Mouse (Mus musculus) liver, embryonic 12.5 days (tissue): Measurements from ENCODE around the gene Gak. TPM values are rescaled to one million over a fixed set of nuclear protein-coding genes. Genes with fewer than 3 reads are reported as not detected.

ENCODE experiments used
- ATAC-seq: fragments of 200-750 bp; cut with Nextera tagmentation; 2 replicates; pipeline ENCODE4 v1.8.0; 2017; ENCODE audit warnings: moderate number of reproducible peaks, mild to moderate bottlenecking, moderate library complexity
- H3K27ac ChIP-seq: fragments of 300-500 bp; sonication (generic); 2 replicates; pipeline ENCODE4 v1.5.1; 2016; ENCODE audit warnings: mild to moderate bottlenecking
- H3K27me3 ChIP-seq: fragments of 300-500 bp; sonication (generic); replicated peaks from 2 replicates; pipeline ENCODE4 v1.6.1; 2016; ENCODE audit warnings: mild to moderate bottlenecking, moderate library complexity
- H3K36me3 ChIP-seq: fragments of 300-500 bp; sonication (generic); 2 replicates; pipeline ENCODE4 v1.6.1; 2016; ENCODE audit warnings: mild to moderate bottlenecking, moderate library complexity
- H3K4me1 ChIP-seq: fragments of 300-500 bp; sonication (generic); 2 replicates; pipeline ENCODE4 v1.6.1; 2016
- H3K4me2 ChIP-seq: fragments of 300-500 bp; sonication (generic); 2 replicates; pipeline ENCODE4 v1.6.1; 2016; ENCODE audit warnings: mild to moderate bottlenecking, moderate library complexity
- H3K4me3 ChIP-seq: fragments of 300-500 bp; sonication (generic); 2 replicates; pipeline ENCODE4 v1.5.1; 2016; ENCODE audit warnings: mild to moderate bottlenecking, moderate library complexity
- H3K9ac ChIP-seq: fragments of 300-500 bp; sonication (generic); 2 replicates; pipeline ENCODE4 v1.6.1; 2016; ENCODE audit warnings: mild to moderate bottlenecking, moderate library complexity
- H3K9me3 ChIP-seq: fragments of 300-500 bp; sonication (generic); replicated peaks from 2 replicates; pipeline ENCODE4 v1.6.1; 2016; ENCODE audit warnings: mild to moderate bottlenecking, moderate library complexity
- WGBS: fragments of 180-500 bp; shearing (Covaris S2); methylation state at CpG from one replicate; pipeline ENCODE4 v1.1.7; 2016; ENCODE audit not compliant: insufficient replicate concordance; 5-methylcytosine and 5-hydroxymethylcytosine counted together
- polyA plus RNA-seq: library from polyadenylated mRNA; unstranded; fragments of >200 nt; fragmentation: Nextera tagmentation; extraction: Ambion mirVana; gene quantifications from 2 replicates; pipeline ENCODE4 v1.2.1, GENCODE M21; 2016

Gene Gak
- polyA plus RNA-seq, 1 experiment from 2014 or later: 42.1 TPM

GRCm38 (mm10) chr5:108668387-108668932 lies 38.9 kb upstream of the Gak start:
- Histone ChIP-seq H3K36me3 (peaks cover 25% of the 10 kb centered on the region), H3K4me2 (peak overlapping the region; percentile 82), H3K27me3 (peaks cover 12% of the 10 kb centered on the region), H3K9me3 (no peaks in the 10 kb centered on the region), H3K9ac (peak overlapping the region; percentile 81), H3K4me3 (peak overlapping the region; percentile 69), H3K27ac (peak overlapping the region; percentile 89), H3K4me1 (peaks cover 47% of the 10 kb centered on the region)
- WGBS: 13% methylated on average over 3 of the region's 3 CpGs
- ATAC-seq: no peak

- Histone ChIP-seq H3K9ac (no peak overlapping the region), H3K27ac (no peak overlapping the region), H3K4me3 (no peak overlapping the region), H3K9me3 (no peaks in the 10 kb centered on the region), H3K27me3 (peaks cover 18% of the 10 kb centered on the region), H3K4me2 (no peak overlapping the region), H3K4me1 (peaks cover 40% of the 10 kb centered on the region), H3K36me3 (peaks cover 15% of the 10 kb centered on the region)
- 79% methylated on average over 2 of the region's 2 CpGs for WGBS
- ATAC-seq: no peak
Observed at GRCm38 (mm10) chr5:108667370-108667769, 37.8 kb upstream of the Gak start.

DNA sequence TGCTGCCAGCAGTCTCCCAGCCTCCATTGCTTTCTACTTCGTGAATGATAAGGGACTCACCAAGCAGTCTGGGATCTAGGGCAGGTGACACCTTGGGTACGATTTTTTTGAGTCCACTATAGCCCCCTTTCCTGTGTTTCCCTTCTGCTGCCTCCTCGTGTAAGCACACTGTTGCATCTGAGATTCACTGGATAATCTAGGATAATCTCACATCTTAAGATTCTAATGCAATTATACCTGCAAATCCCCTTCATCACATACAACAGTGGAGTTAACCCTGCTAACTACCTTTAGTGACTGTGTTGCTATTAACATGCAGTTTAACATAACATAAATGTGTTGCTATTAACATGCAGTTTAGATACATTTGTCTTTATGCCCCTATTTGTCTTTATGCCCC lies 35.5 kb upstream of the Gak start:
- Histone ChIP-seq H3K4me1 (peaks cover 28% of the 10 kb centered on the region), H3K4me3 (no peak overlapping the region), H3K4me2 (no peak overlapping the region), H3K27ac (no peak overlapping the region), H3K36me3 (no peaks in the 10 kb centered on the region), H3K9me3 (no peaks in the 10 kb centered on the region), H3K27me3 (peaks cover 18% of the 10 kb centered on the region), H3K9ac (no peak overlapping the region)
- ATAC-seq: no peak
- WGBS: 29% methylated on average over 3 of the region's 3 CpGs

DNA sequence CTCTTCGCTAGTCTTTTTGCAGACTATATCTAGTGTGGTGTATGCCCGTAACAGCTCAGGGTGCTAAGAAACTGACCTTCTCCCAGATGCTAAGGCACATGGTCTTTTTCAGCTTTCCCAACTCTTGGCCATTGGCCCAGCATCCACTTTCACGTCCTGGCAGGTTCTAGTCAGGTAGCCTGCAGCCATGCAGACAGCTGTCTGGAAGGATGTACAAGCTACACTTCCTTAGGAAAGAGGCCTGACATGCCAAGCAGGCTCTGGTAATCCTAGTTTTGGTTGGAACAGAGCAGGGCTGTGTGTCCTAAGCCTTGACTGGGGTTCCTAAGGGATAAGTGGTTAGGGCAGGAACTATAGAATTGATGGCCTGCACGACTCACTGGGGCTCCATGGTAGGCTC lies 33.2 kb upstream of the Gak start:
- WGBS: 66% methylated on average over 4 of the region's 4 CpGs
- Histone ChIP-seq H3K4me3 (no peak overlapping the region), H3K27ac (no peak overlapping the region), H3K27me3 (peaks cover 18% of the 10 kb centered on the region), H3K9ac (no peak overlapping the region), H3K4me1 (peaks cover 24% of the 10 kb centered on the region), H3K9me3 (no peaks in the 10 kb centered on the region), H3K4me2 (no peak overlapping the region), H3K36me3 (peaks cover 6% of the 10 kb centered on the region; the same call in 1 of the 2 replicates)
- ATAC-seq: no peak

DNA sequence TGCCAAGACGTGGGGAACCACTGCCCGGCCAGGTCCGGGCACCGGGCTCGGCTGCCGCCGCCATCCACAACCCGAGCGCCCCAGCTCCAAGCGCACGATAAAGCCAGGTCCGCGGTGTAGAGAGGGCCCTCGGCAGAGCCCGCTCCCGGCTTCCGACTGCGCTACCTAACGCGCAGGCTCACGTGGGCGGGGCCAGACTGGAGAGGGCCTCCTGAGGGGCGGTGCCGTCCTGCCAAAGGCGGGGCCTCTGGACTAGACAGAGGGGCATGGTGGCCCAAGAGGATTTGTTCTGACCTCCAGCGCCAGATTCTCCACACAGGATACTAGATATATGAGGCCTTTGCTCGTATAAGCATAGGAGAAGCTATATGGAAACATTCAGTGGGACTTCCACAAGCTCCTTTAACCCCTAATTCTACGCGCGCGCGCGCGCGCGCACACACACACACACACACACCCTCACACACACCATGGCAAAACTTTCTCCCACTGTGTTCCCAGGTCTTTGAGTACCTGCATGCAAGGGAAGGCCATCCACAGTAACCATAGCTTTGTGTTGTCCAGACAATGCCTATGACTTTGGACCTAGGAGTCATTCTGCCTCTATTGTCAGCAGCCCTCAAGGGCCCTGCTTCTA lies 31.2 kb upstream of the Gak start:
- peak overlapping the region; percentile 90 for H3K9ac ChIP-seq
- ATAC-seq: peak; percentile 99
- peak overlapping the region; percentile 77 for H3K27ac ChIP-seq
- 17% methylated on average over 36 of the region's 36 CpGs for WGBS
- peak overlapping the region; percentile 87 for H3K4me2 ChIP-seq
- peaks cover 24% of the 10 kb centered on the region for H3K4me1 ChIP-seq
- H3K36me3 ChIP-seq: peaks cover 27% of the 10 kb centered on the region
- no peaks in the 10 kb centered on the region for H3K9me3 ChIP-seq
- peaks cover 18% of the 10 kb centered on the region for H3K27me3 ChIP-seq
- peak overlapping the region; percentile 79 for H3K4me3 ChIP-seq

- peaks cover 16% of the 10 kb centered on the region for H3K27me3 ChIP-seq
- H3K27ac ChIP-seq: peak within 1 kb of the TSS; percentile 77
- H3K4me1 ChIP-seq: peaks cover 24% of the 10 kb centered on the region
- peak within 1 kb of the TSS; percentile 79 for H3K4me3 ChIP-seq
- H3K9ac ChIP-seq: peak within 1 kb of the TSS; percentile 90
- H3K36me3 ChIP-seq: peaks cover 34% of the 10 kb centered on the region
- peak within 1 kb of the TSS; percentile 87 for H3K4me2 ChIP-seq
- peak; percentile 63 for ATAC-seq
- H3K9me3 ChIP-seq: no peaks in the 10 kb centered on the region
- 10% methylated on average over 24 of the region's 24 CpGs for WGBS
Observed at GRCm38 (mm10) chr5:108659698-108660631, 30.4 kb upstream of the Gak start, which contains the start of gene Idua. Gene Idua (plus strand): TSS chr5:108660331.

- no peak overlapping the region for H3K9ac ChIP-seq
Observed at GRCm38 (mm10) chr5:108658611-108659010, 29.1 kb upstream of the Gak start.

GRCm38 (mm10) chr5:108657406-108657805 lies 27.9 kb upstream of the Gak start:
- Histone ChIP-seq H3K9ac (no peak overlapping the region), H3K27ac (no peak overlapping the region), H3K4me2 (no peak overlapping the region), H3K36me3 (peaks cover 60% of the 10 kb centered on the region), H3K9me3 (no peaks in the 10 kb centered on the region), H3K27me3 (no peaks in the 10 kb centered on the region), H3K4me1 (peaks cover 24% of the 10 kb centered on the region), H3K4me3 (no peak overlapping the region)
- ATAC-seq: no peak
- WGBS: 64% methylated on average over 5 of the region's 5 CpGs

More at GRCm38 (mm10) chr5:108658611-108659010, 29.1 kb upstream of the Gak start:
- no peak overlapping the region for H3K4me3 ChIP-seq
- H3K36me3 ChIP-seq: peaks cover 48% of the 10 kb centered on the region
- no peak for ATAC-seq
- H3K27me3 ChIP-seq: peaks cover 6% of the 10 kb centered on the region
- WGBS: 96% methylated on average over 1 of the region's 1 CpGs
- H3K4me1 ChIP-seq: peaks cover 24% of the 10 kb centered on the region
- no peak overlapping the region for H3K27ac ChIP-seq
- H3K4me2 ChIP-seq: 0 out of 2 replicates have a peak overlapping the region, but pooled peaks have one; percentile 87
- H3K9me3 ChIP-seq: no peaks in the 10 kb centered on the region

- Histone ChIP-seq H3K4me1 (peaks cover 22% of the 10 kb centered on the region), H3K9me3 (no peaks in the 10 kb centered on the region), H3K4me3 (no peak overlapping the region), H3K36me3 (peaks cover 64% of the 10 kb centered on the region), H3K9ac (no peak overlapping the region), H3K4me2 (no peak overlapping the region), H3K27ac (no peak overlapping the region), H3K27me3 (no peaks in the 10 kb centered on the region)
- no peak for ATAC-seq
- 88% methylated on average over 15 of the region's 15 CpGs for WGBS
Observed at GRCm38 (mm10) chr5:108655891-108656650, 26.5 kb upstream of the Gak start.

DNA sequence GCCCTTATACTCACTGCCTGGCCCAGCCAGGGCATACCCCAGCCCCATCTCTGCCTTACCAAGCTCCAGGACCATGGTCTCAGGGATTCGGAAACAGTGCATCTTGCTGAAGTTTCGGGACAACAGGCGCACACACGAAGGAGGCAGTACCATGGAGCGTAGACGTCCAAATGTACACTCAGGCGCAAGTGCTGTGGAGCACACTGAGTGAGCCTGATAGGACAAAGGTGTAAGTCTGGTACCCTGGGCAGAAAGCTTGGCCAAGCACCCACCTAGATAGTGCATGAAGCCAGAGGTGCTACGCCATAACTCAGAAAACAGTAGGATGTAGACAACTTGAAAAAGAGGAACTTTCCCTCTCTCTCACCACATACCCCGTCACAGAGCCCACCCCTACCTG lies 25.8 kb upstream of the Gak start:
- peaks cover 71% of the 10 kb centered on the region for H3K36me3 ChIP-seq
- peaks cover 17% of the 10 kb centered on the region for H3K4me1 ChIP-seq
- WGBS: 88% methylated on average over 9 of the region's 9 CpGs
- H3K27ac ChIP-seq: no peak overlapping the region
- no peaks in the 10 kb centered on the region for H3K9me3 ChIP-seq
- no peak for ATAC-seq
- no peak overlapping the region for H3K4me3 ChIP-seq
- no peak overlapping the region for H3K9ac ChIP-seq
- H3K27me3 ChIP-seq: no peaks in the 10 kb centered on the region
- H3K4me2 ChIP-seq: no peak overlapping the region

DNA sequence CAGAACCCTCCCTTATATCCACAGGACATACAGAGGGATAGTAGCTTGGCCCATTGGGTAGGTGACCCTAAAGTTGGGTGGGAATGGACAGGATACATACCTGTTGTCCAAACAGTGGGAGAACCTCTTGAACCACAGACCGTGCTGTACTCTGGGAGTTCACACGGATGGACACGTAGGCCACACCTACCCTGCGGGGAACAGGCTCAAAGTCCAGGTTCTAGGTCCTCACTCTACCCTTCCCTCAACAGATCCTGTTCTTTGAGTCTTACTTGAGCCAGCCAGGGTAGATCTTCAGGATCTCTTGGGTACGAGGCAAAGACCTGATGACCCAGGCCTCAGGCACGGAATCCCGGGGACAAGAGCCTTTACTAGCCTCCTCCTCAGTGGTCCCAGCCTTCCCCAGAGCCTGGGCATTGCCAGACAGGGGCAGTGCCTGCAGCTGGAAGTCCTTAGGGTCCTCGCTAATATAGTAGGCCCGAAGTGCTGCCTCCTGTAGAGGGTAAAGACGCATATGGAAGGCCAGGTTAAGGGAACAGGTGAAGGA lies 25.0 kb upstream of the Gak start:
- no peak overlapping the region for H3K27ac ChIP-seq
- H3K9ac ChIP-seq: no peak overlapping the region
- WGBS: 87% methylated on average over 10 of the region's 10 CpGs
- H3K36me3 ChIP-seq: peaks cover 79% of the 10 kb centered on the region
- no peak for ATAC-seq
- H3K4me3 ChIP-seq: no peak overlapping the region
- H3K4me2 ChIP-seq: no peak overlapping the region
- peaks cover 9% of the 10 kb centered on the region for H3K4me1 ChIP-seq
- no peaks in the 10 kb centered on the region for H3K9me3 ChIP-seq
- H3K27me3 ChIP-seq: no peaks in the 10 kb centered on the region
